Mouse (Mus musculus) stomach, embryonic 16.5 days (tissue): ENCODE data around the gene Klk1b27. TPM values are rescaled to one million over a fixed set of nuclear protein-coding genes. Genes with fewer than 3 reads are reported as not detected.

Experiments
- polyA plus RNA-seq: library from polyadenylated mRNA; unstranded; fragments of >200 nt; fragmentation: Nextera tagmentation; extraction: Ambion mirVana; gene quantifications from 2 replicates; pipeline ENCODE4 v1.2.1, GENCODE M21; 2015

The Klk1b27 gene
- polyA plus RNA-seq, 1 experiment from 2014 or later: not detected

Other genes starting within 250 kb of the Klk1b27 start
- gene Klk7, start 241.0 kb upstream of the Klk1b27 start, polyA plus RNA-seq: 0.22 and 0.66 TPM in 2 replicates
- 0.30 and 0.42 TPM in 2 replicates for gene Klk6, start 227.8 kb upstream of the Klk1b27 start, polyA plus RNA-seq
- gene Klk5, start 210.3 kb upstream of the Klk1b27 start, polyA plus RNA-seq: 0.10 TPM in 1 of 2 replicates, not detected in the other
- gene Klk4, start 171.1 kb upstream of the Klk1b27 start, polyA plus RNA-seq: 0.18 TPM in 1 of 2 replicates, not detected in the other
- gene Klk15, start 118.5 kb upstream of the Klk1b27 start, polyA plus RNA-seq: not detected in 2 replicates
- gene Klk1b8, start 101.6 kb upstream of the Klk1b27 start, polyA plus RNA-seq: 1.3 and 1.5 TPM in 2 replicates
- not detected in 2 replicates for gene Klk1b1, start 85.5 kb upstream of the Klk1b27 start, polyA plus RNA-seq
- gene Klk1b9, start 76.2 kb upstream of the Klk1b27 start, polyA plus RNA-seq: not detected in 2 replicates
- gene Klk1b11, start 56.4 kb upstream of the Klk1b27 start, polyA plus RNA-seq: 0.36 TPM in 1 of 2 replicates, not detected in the other
- 0.94 TPM in 1 of 2 replicates, not detected in the other for gene Klk1b26, start 40.1 kb upstream of the Klk1b27 start, polyA plus RNA-seq
- gene Klk1b21, start 50.0 kb downstream of the Klk1b27 start, polyA plus RNA-seq: not detected in 2 replicates
- gene Klk1b22, start 60.4 kb downstream of the Klk1b27 start, polyA plus RNA-seq: not detected in 2 replicates
- 0.25 TPM in 1 of 2 replicates, not detected in the other for gene Klk1b16, start 84.5 kb downstream of the Klk1b27 start, polyA plus RNA-seq
- 0.41 TPM in 1 of 2 replicates, not detected in the other for gene Klk1b24, start 135.9 kb downstream of the Klk1b27 start, polyA plus RNA-seq
- gene Klk1b3, start 145.9 kb downstream of the Klk1b27 start, polyA plus RNA-seq: 0.61 TPM in 2 replicates
- gene Klk1b4, start 155.1 kb downstream of the Klk1b27 start, polyA plus RNA-seq: 0.72 and 0.90 TPM in 2 replicates
- gene Klk1b5, start 163.7 kb downstream of the Klk1b27 start, polyA plus RNA-seq: 0.22 and 0.25 TPM in 2 replicates
- gene Klk1, start 173.1 kb downstream of the Klk1b27 start, polyA plus RNA-seq: 30.6 and 59.7 TPM in 2 replicates
- 0.13 TPM in 1 of 2 replicates, not detected in the other for gene Gm36864, start 183.9 kb downstream of the Klk1b27 start, polyA plus RNA-seq
- gene 1700028J19Rik, start 194.4 kb downstream of the Klk1b27 start, polyA plus RNA-seq: 1.4 and 1.6 TPM in 2 replicates
- 131 and 139 TPM in 2 replicates for gene 2410002F23Rik, start 194.4 kb downstream of the Klk1b27 start, polyA plus RNA-seq
- 0.27 TPM in 1 of 2 replicates, not detected in the other for gene Acp4, start 205.1 kb downstream of the Klk1b27 start, polyA plus RNA-seq
- not detected in 2 replicates for gene Gm15517, start 209.2 kb downstream of the Klk1b27 start, polyA plus RNA-seq